Mouse (Mus musculus) megakaryocyte, embryonic 14.5 days (primary cell): ENCODE results near the gene Gm21987.

Source experiments
- FLI1 ChIP-seq: IDR thresholded peaks from 2 replicates; pipeline ENCODE4 v1.6.1; 2012; ENCODE audit warnings: low read length, inconsistent platforms, mixed read lengths
- GATA1 ChIP-seq: IDR thresholded peaks from 3 replicates; pipeline ENCODE4 v1.6.1; 2012; ENCODE audit warnings: mixed read lengths, low read length, inconsistent platforms, borderline replicate concordance

DNA sequence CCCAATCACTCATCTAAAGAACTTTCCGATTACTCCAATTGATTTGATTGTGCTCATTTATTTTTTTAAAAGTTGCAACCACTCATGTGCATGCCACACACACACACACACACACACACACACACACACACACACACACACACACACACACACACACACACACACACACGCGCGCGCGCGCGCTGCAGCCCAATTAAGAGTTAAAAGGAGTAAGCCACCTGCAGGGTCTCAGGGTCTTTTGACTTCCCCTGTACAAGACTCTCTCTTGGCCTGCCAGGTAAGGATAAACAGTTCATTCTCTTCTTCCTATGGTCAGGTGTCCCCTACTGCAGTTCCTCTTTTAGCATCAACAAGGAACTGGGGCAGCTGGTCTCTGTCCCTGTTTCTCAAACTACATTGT, 61.6 kb downstream of the Gm21987 start:
- no peak for TF ChIP-seq GATA1
- no peak for TF ChIP-seq FLI1
